Mouse (Mus musculus) embryonic facial prominence, embryonic 13.5 days (tissue): Measurements from ENCODE around the gene Gjc3. TPM values are rescaled to one million over a fixed set of nuclear protein-coding genes. Genes with fewer than 3 reads are reported as not detected.

Experiments
- ATAC-seq: fragments of 200-750 bp; cut with Nextera tagmentation; 2 replicates; pipeline ENCODE4 v1.8.0; 2017; ENCODE audit warnings: low read depth; ENCODE audit not compliant: insufficient number of reproducible peaks, insufficient read depth, low FRiP score, low TSS enrichment
- H3K27ac ChIP-seq: fragments of 300-500 bp; sonication (generic); 2 replicates; pipeline ENCODE4 v1.5.1; 2015; ENCODE audit warnings: moderate library complexity, mild to moderate bottlenecking, inconsistent platforms
- H3K27me3 ChIP-seq: fragments of 300-500 bp; sonication (generic); 2 replicates; pipeline ENCODE4 v1.6.1; 2015; ENCODE audit warnings: mild to moderate bottlenecking, inconsistent platforms
- H3K36me3 ChIP-seq: fragments of 300-500 bp; sonication (generic); 2 replicates; pipeline ENCODE4 v1.6.1; 2015; ENCODE audit warnings: mild to moderate bottlenecking, inconsistent platforms
- H3K4me1 ChIP-seq: fragments of 300-500 bp; sonication (generic); 2 replicates; pipeline ENCODE4 v1.6.1; 2015; ENCODE audit warnings: inconsistent platforms
- H3K4me2 ChIP-seq: fragments of 300-500 bp; sonication (generic); 2 replicates; pipeline ENCODE4 v1.6.1; 2015; ENCODE audit warnings: moderate library complexity, mild to moderate bottlenecking, inconsistent platforms
- H3K4me3 ChIP-seq: fragments of 300-500 bp; sonication (generic); 2 replicates; pipeline ENCODE4 v1.5.1; 2015; ENCODE audit warnings: mild to moderate bottlenecking, inconsistent platforms
- H3K9ac ChIP-seq: fragments of 300-500 bp; sonication (generic); 2 replicates; pipeline ENCODE4 v1.6.1; 2015; ENCODE audit warnings: mild to moderate bottlenecking, inconsistent platforms
- H3K9me3 ChIP-seq: fragments of 300-500 bp; sonication (generic); 2 replicates; pipeline ENCODE4 v1.6.1; 2016; ENCODE audit warnings: inconsistent platforms
- WGBS: fragments of 180-500 bp; shearing (Covaris S2); methylation state at CpG from one replicate; pipeline ENCODE4 v1.1.7; 2015; ENCODE audit warnings: mixed read lengths; 5-methylcytosine and 5-hydroxymethylcytosine counted together
- polyA plus RNA-seq: library from polyadenylated mRNA; unstranded; fragments of >200 nt; fragmentation: Nextera tagmentation; extraction: Ambion mirVana; gene quantifications from 2 replicates; pipeline ENCODE4 v1.2.1, GENCODE M21; 2015

Gjc3 gene
- 0.46 and 0.52 TPM in 2 replicates for polyA plus RNA-seq

- Histone ChIP-seq H3K36me3 (no peaks in the 10 kb centered on the region), H3K9me3 (no peaks in the 10 kb centered on the region), H3K9ac (no peak within 1 kb of the TSS), H3K4me3 (no peak within 1 kb of the TSS), H3K27me3 (no peaks in the 10 kb centered on the region), H3K4me1 (no peaks in the 10 kb centered on the region), H3K4me2 (no peak within 1 kb of the TSS), H3K27ac (no peak within 1 kb of the TSS)
- no peak for ATAC-seq
- 42% methylated on average over 8 of the region's 8 CpGs for WGBS
These were observed at the start of gene Gjc3 for GRCm38 (mm10) chr5:137962945-137963344. TSS of gene Gjc3 (minus strand) at chr5:137963098.

- WGBS: 93% methylated on average over 5 of the region's 5 CpGs
- Histone ChIP-seq H3K4me1 (no peaks in the 10 kb centered on the region), H3K4me2 (no peak overlapping the region), H3K27me3 (no peaks in the 10 kb centered on the region), H3K4me3 (no peak overlapping the region), H3K9ac (no peak overlapping the region), H3K9me3 (no peaks in the 10 kb centered on the region), H3K36me3 (no peaks in the 10 kb centered on the region), H3K27ac (no peak overlapping the region)
- ATAC-seq: no peak
These were observed 49.5 kb upstream of the Gjc3 start for GRCm38 (mm10) chr5:138012382-138012781.

GRCm38 (mm10) chr5:138009437-138009836, 46.5 kb upstream of the Gjc3 start:
- 84% methylated on average over 5 of the region's 5 CpGs for WGBS
- Histone ChIP-seq H3K4me3 (no peak overlapping the region), H3K4me1 (no peaks in the 10 kb centered on the region), H3K9me3 (no peaks in the 10 kb centered on the region), H3K36me3 (no peaks in the 10 kb centered on the region), H3K27ac (no peak overlapping the region), H3K9ac (no peak overlapping the region), H3K4me2 (no peak overlapping the region), H3K27me3 (no peaks in the 10 kb centered on the region)
- ATAC-seq: no peak

GRCm38 (mm10) chr5:137986351-137986750, 23.5 kb upstream of the Gjc3 start:
- no peak for ATAC-seq
- Histone ChIP-seq H3K27ac (no peak overlapping the region), H3K27me3 (no peaks in the 10 kb centered on the region), H3K4me1 (no peaks in the 10 kb centered on the region), H3K4me3 (no peak overlapping the region), H3K4me2 (no peak overlapping the region), H3K9me3 (no peaks in the 10 kb centered on the region), H3K36me3 (no peaks in the 10 kb centered on the region), H3K9ac (no peak overlapping the region)
- WGBS: 90% methylated on average over 1 of the region's 1 CpGs

- no peaks in the 10 kb centered on the region for H3K36me3 ChIP-seq
- no peak within 1 kb of the TSS for H3K4me3 ChIP-seq
- WGBS: 67% methylated on average over 4 of the region's 4 CpGs
- no peaks in the 10 kb centered on the region for H3K9me3 ChIP-seq
- no peak within 1 kb of the TSS for H3K27ac ChIP-seq
- no peaks in the 10 kb centered on the region for H3K27me3 ChIP-seq
- ATAC-seq: no peak
- no peak within 1 kb of the TSS for H3K4me2 ChIP-seq
- no peak within 1 kb of the TSS for H3K9ac ChIP-seq
- H3K4me1 ChIP-seq: no peaks in the 10 kb centered on the region
These were observed 18.4 kb upstream of the Gjc3 start, which contains the start of gene Azgp1 for GRCm38 (mm10) chr5:137981300-137981699. TSS of gene Azgp1 (plus strand) at chr5:137981520.

- 85% methylated on average over 2 of the region's 2 CpGs for WGBS
- H3K9me3 ChIP-seq: no peaks in the 10 kb centered on the region
These were observed 16.2 kb upstream of the Gjc3 start for GRCm38 (mm10) chr5:137979081-137979480.

GRCm38 (mm10) chr5:137977291-137977690, 14.4 kb upstream of the Gjc3 start:
- no peak overlapping the region for H3K9ac ChIP-seq
- no peak overlapping the region for H3K27ac ChIP-seq
- no peaks in the 10 kb centered on the region for H3K27me3 ChIP-seq
- no peak overlapping the region for H3K4me2 ChIP-seq
- ATAC-seq: no peak
- H3K4me3 ChIP-seq: no peak overlapping the region
- no peaks in the 10 kb centered on the region for H3K4me1 ChIP-seq
- WGBS: 19% methylated on average over 1 of the region's 1 CpGs
- H3K9me3 ChIP-seq: no peaks in the 10 kb centered on the region
- H3K36me3 ChIP-seq: no peaks in the 10 kb centered on the region

More at GRCm38 (mm10) chr5:137979081-137979480, 16.2 kb upstream of the Gjc3 start:
- ATAC-seq: no peak
- Histone ChIP-seq H3K9ac (no peak overlapping the region), H3K4me1 (no peaks in the 10 kb centered on the region), H3K27me3 (no peaks in the 10 kb centered on the region), H3K4me3 (no peak overlapping the region), H3K36me3 (no peaks in the 10 kb centered on the region), H3K4me2 (no peak overlapping the region), H3K27ac (no peak overlapping the region)

GRCm38 (mm10) chr5:137975434-137975833, 12.5 kb upstream of the Gjc3 start:
- H3K4me3 ChIP-seq: no peak overlapping the region
- no peaks in the 10 kb centered on the region for H3K27me3 ChIP-seq
- no peak for ATAC-seq
- H3K9ac ChIP-seq: no peak overlapping the region
- no peak overlapping the region for H3K27ac ChIP-seq
- no peaks in the 10 kb centered on the region for H3K36me3 ChIP-seq
- H3K9me3 ChIP-seq: no peaks in the 10 kb centered on the region
- H3K4me2 ChIP-seq: no peak overlapping the region
- WGBS: 61% methylated on average over 1 of the region's 1 CpGs
- H3K4me1 ChIP-seq: no peaks in the 10 kb centered on the region

- Histone ChIP-seq H3K4me2 (no peak overlapping the region), H3K4me3 (no peak overlapping the region), H3K9ac (no peak overlapping the region), H3K27ac (no peak overlapping the region), H3K27me3 (no peaks in the 10 kb centered on the region), H3K36me3 (no peaks in the 10 kb centered on the region), H3K9me3 (no peaks in the 10 kb centered on the region), H3K4me1 (no peaks in the 10 kb centered on the region)
- ATAC-seq: no peak
- WGBS: 59% methylated on average over 3 of the region's 3 CpGs
These were observed 11.8 kb upstream of the Gjc3 start for GRCm38 (mm10) chr5:137974724-137975123.

- Histone ChIP-seq H3K36me3 (no peaks in the 10 kb centered on the region), H3K9me3 (no peaks in the 10 kb centered on the region), H3K4me1 (no peaks in the 10 kb centered on the region), H3K4me3 (no peak overlapping the region), H3K27ac (no peak overlapping the region), H3K9ac (no peak overlapping the region), H3K4me2 (no peak overlapping the region), H3K27me3 (no peaks in the 10 kb centered on the region)
- 53% methylated on average over 3 of the region's 3 CpGs for WGBS
- ATAC-seq: no peak
These were observed 10.8 kb upstream of the Gjc3 start for GRCm38 (mm10) chr5:137973738-137974137.

- Histone ChIP-seq H3K9me3 (no peaks in the 10 kb centered on the region), H3K4me1 (no peaks in the 10 kb centered on the region), H3K27ac (no peak overlapping the region), H3K27me3 (no peaks in the 10 kb centered on the region), H3K36me3 (no peaks in the 10 kb centered on the region), H3K4me3 (no peak overlapping the region), H3K4me2 (no peak overlapping the region), H3K9ac (no peak overlapping the region)
- ATAC-seq: no peak
- 70% methylated on average over 2 of the region's 2 CpGs for WGBS
These were observed 10.3 kb upstream of the Gjc3 start for GRCm38 (mm10) chr5:137973161-137973560.

GRCm38 (mm10) chr5:137966492-137966891, 3.6 kb upstream of the Gjc3 start:
- H3K4me1 ChIP-seq: no peaks in the 10 kb centered on the region
- ATAC-seq: peak; percentile 43; the same call in 1 of the 2 replicates

GRCm38 (mm10) chr5:137956404-137956803, 6.5 kb downstream of the Gjc3 start:
- 86% methylated on average over 3 of the region's 3 CpGs for WGBS
- Histone ChIP-seq H3K4me3 (no peak overlapping the region), H3K4me2 (no peak overlapping the region), H3K9me3 (no peaks in the 10 kb centered on the region), H3K27me3 (no peaks in the 10 kb centered on the region), H3K4me1 (no peaks in the 10 kb centered on the region), H3K9ac (no peak overlapping the region), H3K36me3 (no peaks in the 10 kb centered on the region), H3K27ac (no peak overlapping the region)
- no peak for ATAC-seq

More at GRCm38 (mm10) chr5:137966492-137966891, 3.6 kb upstream of the Gjc3 start:
- H3K9me3 ChIP-seq: no peaks in the 10 kb centered on the region
- no peak overlapping the region for H3K9ac ChIP-seq
- no peak overlapping the region for H3K27ac ChIP-seq
- H3K4me3 ChIP-seq: no peak overlapping the region
- H3K36me3 ChIP-seq: no peaks in the 10 kb centered on the region
- no peaks in the 10 kb centered on the region for H3K27me3 ChIP-seq
- no peak overlapping the region for H3K4me2 ChIP-seq
